Mouse (Mus musculus) urinary bladder, postnatal 10 days (tissue): Measurements from ENCODE around the gene Rpl36a-ps1.

Experiments used
- DNase-seq: peaks from one replicate; pipeline ENCODE4 v3.0.0; 2022; ENCODE audit warnings: low spot score

Gene Rpl36a-ps1

DNA sequence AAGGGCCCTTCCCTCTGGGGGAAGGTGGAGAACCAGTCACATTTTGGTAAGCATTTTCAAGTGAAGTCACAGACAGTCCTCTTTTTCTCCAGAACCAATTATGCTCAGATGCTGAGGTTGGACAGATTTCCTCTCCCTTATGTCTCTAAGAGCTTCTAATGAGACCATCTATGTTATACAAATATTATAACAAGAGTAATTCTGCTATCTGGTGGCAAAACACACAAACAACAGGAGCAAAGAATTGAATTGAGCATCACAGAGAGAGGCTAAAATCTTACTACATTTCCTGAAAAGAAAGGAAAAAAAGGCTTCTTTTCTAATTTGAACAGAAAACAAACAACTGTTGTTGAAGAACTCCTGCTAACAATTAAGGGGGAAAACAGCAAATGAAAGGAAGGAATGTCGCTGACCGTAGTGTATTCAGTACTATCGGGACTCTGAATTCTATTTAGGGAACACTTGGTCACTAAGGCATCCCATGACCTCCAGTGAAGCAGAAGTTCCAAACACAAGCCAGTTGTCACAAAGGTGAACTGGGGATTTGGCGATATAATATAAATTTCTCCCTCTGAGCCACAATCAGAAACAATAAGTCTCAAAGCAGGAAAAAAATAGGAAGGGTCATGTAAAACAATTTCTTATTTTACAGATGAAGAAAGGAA lies 42.4 kb downstream of the Rpl36a-ps1 start:
- no peak for DNase-seq
